Mouse (Mus musculus): ENCODE measurements around the gene Rnpc3. TPM values are rescaled to one million over a fixed set of nuclear protein-coding genes. Genes with fewer than 3 reads are reported as not detected.

The Rnpc3 gene
- total RNA-seq (2023) = 45.7 and 50.3 TPM in 2 replicates

DNA sequence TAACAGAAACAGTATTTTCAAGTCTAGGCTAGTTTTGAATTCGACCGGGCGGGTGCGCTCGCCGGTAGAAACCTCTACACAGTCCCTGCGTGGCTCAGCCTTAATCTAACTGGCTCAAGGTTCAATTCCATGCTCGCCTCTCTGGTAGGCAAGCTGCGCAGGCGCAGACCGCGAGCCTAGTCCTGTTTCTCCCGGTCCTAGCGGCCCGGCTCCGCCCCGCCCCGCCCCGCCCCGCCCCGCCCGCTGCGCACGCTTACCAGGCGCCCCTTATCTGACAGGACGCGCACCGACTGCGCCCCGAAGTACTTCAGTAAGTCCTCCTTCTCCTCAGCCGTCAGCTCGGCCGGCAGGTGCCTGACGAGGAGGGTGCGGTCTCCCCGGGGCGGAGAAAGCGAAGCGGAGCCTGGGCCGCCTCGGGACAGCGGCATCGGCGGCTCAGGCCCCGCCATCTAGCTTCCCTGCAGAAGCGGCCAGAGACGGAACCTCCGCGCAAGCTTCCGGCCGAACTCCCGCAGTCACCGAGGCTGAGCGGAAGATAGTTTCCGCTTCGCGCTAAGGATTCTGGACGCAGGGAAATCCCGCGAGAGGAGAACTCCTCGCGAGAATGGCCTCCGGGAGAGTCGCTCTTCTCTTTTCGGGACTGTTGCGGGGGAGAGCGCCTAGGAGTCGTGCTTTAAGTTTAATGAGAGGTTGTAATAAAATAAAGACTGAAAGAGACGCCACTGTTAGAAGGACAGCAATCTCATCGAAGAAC, at the start of gene Rnpc3:
Rnpc3 (minus strand) TSS at position 544 of the 754 bp plus-strand sequence.

GRCm38 (mm10) chr3:113606599-113606998, 23.4 kb downstream of the Rnpc3 start, which contains the start of gene Amy1:
TSS of gene Amy1 (minus strand) at chr3:113606699.

Other genes starting within 250 kb of the Rnpc3 start
- gene Amy2a1, start 97.7 kb downstream of the Rnpc3 start, total RNA-seq (2023) = not detected in 2 replicates
- 1.3 and 1.6 TPM in 2 replicates for gene Amy1, start 23.4 kb downstream of the Rnpc3 start, total RNA-seq (2023)